Mouse (Mus musculus) common myeloid progenitor, adult 5-6 weeks (primary cell): ENCODE results near the gene Saal1. TPM values are rescaled to one million over a fixed set of nuclear protein-coding genes. Genes with fewer than 3 reads are reported as not detected.
"Not testable (repeated sequence)": the region's sequence is repeated elsewhere in the genome, so short reads cannot be mapped to it uniquely, and the experiment has no call there.

Experiments
- ATAC-seq: replicated peaks from 2 replicates; pipeline ENCODE4 v1.8.0; 2016; ENCODE audit warnings: low read depth, mild to moderate bottlenecking, moderate TSS enrichment, inconsistent platforms; ENCODE audit not compliant: poor library complexity, severe bottlenecking
- total RNA-seq: library from RNA; stranded (forward); fragments of 200-1000, 187-1606 nt; gene quantifications from 2 replicates; pipeline ENCODE4 v1.2.3, GENCODE M21; 2017

The Saal1 gene
- 14.6 and 18.5 TPM in 2 replicates for total RNA-seq

DNA sequence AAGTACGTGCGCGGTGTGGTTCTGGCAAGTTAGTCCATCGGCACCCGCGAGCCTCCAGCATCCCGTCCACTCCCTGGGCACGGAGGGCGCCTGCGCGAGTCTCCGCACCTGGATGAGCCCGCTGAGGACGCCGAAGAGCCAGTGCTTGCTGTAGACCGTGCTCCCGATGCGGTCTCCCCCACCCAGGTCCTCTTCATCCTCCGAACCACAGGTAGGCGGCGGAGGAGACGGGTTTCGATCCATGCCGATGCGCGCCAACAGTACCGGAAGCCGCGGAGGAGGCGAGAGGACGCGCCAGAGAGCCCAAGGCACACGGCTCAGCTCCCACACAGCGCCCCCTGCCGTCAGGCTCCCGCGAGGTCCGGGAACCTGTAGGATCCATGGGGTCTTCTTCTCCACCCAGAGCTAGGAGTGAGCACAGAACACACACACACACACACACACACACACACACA is at the start of gene Saal1:
Gene Saal1 (minus strand): TSS at position 291 of the 455 bp plus-strand sequence.
- peak; percentile 85 for ATAC-seq

DNA sequence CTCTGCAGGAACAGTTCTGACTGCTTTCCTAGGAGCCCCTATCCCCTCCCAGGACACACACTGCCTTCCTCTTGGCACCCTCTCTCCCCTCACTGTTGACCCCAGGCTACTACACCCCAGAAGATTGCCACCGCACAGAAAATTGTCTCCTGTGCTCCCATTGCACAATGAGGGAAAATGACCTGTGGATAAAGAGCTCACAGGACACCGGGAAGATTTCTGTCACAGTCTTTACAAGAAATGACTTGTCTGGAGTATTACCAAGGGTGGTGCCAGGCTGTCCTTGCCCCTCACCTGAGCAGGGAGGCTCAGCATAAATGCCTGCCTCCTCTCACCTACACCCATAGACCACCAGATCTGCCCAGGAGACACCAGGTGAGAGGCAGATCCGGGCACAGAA is 41.0 kb upstream of the Saal1 start, which contains the start of gene Saa2:
Gene Saa2 (plus strand): TSS at position 301 of the 400 bp plus-strand sequence.
- no peak for ATAC-seq

DNA sequence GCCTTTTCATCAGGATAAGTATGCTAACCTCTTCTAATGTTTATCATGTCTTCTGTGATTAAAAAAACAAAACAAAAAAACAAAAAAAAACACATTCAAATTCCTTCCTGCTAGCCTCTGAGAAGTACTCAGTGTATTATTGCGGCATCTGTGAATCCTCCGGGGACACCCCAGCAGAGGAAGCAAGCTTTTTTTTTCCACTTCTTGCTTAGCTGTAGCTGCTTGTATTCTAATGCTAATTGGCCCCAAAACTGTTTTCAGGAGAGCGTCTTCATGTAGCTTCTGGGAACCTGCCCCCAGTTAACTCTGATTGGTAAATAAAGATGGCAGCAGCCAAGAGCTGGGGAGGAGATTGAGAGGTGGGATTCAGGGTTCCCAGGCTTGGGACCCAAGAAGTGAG is 38.0 kb upstream of the Saal1 start:
- no peak for ATAC-seq

DNA sequence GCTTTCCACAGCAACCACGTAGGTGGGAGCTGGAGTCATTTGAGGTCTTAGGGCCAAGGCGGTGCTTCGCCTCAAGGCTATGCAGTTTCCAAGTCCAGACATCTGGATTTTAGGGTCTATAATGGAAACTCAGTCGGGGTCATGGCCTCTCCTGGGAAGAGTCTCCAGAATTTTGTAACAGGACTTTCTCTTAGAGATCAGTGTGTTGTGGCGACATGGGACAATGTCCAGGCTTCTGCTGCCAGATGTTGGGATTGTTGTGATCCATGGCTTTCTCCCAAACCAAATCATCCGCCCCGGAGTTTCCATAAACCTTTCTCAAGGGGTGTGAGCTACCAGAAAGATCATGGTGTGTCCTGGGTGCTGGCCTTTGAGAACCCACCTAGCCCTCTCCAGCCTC is 35.9 kb upstream of the Saal1 start:
- ATAC-seq, result no peak

DNA sequence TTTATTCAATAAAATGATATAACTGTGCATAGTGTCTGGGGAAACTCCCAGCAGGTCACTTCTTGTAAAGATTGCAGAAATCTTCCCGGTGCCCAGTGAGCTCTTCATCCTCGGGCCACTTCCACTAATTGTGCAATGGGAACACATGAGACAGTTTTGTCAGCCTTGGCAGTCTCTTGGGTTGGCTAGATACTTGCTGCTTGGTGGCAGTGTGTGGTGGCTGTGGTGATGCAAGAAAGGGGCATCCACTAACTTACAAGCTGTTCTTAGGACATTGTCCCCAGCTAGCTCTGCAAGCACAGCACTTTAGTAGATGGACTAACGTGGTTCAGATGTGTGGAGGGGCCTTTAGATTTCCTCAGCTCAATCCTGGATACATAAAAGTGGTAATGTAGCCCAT is 35.3 kb upstream of the Saal1 start:
- ATAC-seq, result no peak

DNA sequence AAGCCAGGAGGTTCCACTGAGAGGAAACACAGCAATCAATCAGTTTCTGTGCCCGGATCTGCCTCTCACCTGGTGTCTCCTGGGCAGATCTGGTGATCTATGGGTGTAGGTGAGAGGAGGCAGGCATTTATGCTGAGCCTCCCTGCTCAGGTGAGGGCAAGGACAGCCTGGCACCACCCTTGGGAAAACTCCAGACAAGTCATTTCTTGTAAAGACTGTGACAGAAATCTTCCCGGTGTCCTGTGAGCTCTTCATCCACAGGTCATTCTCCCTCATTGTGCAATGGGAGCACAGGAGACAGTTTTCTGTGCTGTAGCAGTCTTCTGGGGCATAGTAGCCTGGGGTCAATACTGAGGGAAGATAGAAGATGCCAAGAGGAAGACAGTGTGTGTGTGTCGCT is 32.4 kb upstream of the Saal1 start, which contains the start of gene Saa1:
Gene Saa1 (minus strand): TSS at position 101 of the 400 bp plus-strand sequence.
- ATAC-seq, result not testable (repeated sequence)

DNA sequence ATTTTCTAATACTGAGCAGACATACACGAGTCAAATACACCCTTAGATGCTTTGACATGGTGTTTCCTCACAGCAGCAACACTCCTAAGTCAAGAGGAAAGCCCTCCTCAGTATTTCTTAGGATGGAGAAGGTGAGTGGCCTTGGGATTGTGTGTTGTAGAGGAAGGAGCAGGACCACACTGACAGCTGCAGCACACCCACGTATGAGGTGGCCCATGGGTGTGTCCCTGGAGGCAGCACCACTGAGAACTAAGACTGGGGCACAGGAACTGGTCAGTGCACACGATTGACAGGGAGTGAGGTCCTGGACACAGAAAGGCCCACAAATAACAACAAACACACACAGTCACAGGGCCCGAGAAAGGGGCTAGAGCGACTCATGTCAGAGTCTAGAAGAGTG is 29.6 kb upstream of the Saal1 start:
- ATAC-seq, result not testable (repeated sequence)

DNA sequence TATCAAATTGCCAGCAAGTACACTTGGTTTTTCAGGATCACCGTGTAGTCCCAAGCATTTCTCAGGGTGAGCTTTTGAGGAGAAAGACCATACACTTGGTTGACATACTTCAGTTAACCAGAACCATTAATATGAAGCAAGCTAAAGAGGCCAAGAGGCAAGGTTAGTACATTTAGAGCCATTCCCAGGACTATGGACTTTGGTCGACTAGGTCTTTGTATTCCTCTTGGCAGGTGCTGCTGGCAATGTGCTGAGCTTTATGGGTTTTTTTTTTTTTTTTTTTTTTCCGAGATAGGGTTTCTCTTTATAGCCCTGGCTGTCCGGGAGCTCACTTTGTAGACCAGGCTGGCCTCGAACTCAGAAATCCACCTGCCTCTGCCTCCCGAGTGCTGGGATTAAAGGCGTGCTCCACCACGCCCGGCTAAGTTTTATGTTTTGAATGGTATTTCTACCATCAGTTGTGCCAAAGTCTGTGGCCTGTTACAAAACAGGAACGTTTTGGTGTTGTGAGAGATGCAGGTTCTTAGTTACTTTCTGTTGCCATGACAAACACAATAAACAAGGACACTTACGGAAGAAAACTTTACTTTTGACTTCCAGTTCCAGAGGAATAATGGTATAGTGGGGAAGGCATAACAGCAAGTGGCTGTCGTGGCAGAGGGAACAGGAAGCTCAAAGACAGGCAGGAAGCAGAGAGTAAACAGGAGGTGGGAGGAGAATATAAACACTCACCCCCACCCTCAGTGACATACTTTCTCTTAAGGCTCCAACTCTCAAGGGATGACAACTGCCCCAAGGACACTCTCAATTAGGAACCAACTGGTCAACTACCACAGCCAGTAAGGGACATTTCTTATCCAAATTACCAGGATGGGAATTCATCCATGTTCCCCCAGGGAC is 28.3 kb upstream of the Saal1 start:
- no peak for ATAC-seq

DNA sequence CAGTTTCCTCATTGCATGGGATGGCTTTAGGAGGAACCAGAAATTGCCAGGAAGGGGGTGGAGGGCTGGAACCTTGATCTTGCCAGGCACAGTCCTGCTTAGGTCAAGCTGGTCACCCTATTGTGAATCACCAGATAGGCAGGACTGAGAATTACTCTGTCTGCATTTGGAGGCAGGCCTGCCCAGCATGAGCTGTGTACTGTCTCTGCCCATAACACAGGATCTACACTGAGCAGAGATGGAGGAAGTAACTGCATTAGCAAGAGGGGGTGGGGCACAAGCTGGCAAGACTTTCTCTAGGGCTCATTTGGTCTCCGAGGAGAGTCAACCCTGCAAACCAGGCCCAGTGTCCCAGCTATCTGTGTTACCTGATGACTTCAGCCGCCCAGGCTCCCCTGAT is 24.5 kb upstream of the Saal1 start:
- ATAC-seq, result no peak; the same call in 1 of the 2 replicates

DNA sequence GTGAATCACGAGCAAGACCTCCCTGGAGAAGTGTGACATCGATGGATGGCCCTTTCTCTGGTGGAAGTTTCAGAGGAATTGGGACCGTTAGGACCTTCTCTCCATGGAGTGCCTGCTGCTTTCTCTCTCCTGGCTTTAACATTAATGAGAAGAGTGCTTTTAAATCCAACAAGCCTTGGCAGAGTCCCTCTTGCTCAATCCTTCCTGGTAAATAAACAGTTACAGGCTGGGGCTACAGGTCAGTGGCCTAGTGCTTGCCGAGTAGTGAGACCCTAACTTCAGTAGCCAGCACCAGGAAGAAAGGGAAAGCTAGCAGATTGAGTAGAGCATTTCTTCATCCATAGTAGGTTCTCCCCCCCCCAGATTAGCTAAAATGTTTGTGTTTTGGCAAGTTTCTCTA is 22.0 kb upstream of the Saal1 start, which contains the start of gene Saa4:
Gene Saa4 (minus strand): TSS at position 146 of the 400 bp plus-strand sequence.
- no peak for ATAC-seq

DNA sequence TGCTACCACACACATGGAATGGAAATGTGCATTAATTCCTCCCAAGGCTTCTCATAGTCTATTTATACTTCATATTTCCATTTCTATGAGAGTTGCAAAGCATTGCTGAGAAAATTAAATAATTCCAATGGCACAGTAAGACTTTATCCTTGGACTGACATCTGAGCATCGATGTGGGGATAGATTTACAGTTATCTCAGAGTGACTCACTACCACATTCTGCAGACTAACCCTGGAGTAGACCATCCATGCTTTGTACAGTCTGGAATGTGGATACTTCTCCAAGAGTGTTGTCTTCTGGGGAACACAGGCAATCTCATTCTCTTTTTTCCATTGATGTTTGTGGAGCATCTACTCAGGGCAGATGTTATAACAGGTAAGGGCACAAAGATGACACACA is 17.1 kb upstream of the Saal1 start:
- no peak for ATAC-seq

DNA sequence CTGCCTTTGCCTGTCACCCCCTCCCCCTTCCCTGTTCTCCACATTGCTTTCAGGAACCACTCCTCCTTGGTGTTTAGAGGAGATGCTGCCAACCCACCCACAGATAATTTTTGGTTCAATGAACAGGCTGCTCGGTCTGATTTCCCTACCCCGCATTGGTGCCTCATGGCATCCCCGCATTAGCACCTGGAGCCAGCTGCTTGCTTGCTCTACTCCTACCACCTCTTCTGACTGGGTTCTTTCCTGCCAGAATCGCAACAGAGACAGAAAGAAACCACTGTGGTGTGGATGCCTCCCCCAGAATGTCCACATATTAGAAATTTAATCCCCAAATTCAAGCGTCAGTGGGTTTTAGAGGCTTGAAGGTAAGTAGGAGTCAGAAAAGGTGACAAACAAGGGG is 13.9 kb upstream of the Saal1 start:
- ATAC-seq, result no peak

DNA sequence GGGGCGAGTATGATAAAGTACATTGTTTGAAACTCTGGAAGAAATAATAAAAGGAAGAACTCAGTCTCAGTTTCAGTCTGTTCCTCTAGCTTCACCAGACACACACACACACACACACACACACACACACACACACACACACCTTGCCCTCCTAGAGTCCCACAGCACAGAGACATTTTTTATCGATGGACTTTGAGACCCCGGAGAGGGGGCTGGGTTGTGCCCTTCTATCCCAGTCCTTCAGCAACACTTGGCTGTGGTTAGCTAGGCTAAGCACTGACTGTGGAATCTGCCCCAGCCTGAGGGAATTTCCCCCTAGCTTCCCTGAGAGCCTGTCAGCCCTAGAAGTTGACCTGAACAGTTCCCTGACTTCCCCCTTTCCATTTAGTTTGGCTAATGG is 13.4 kb upstream of the Saal1 start:
- no peak for ATAC-seq

DNA sequence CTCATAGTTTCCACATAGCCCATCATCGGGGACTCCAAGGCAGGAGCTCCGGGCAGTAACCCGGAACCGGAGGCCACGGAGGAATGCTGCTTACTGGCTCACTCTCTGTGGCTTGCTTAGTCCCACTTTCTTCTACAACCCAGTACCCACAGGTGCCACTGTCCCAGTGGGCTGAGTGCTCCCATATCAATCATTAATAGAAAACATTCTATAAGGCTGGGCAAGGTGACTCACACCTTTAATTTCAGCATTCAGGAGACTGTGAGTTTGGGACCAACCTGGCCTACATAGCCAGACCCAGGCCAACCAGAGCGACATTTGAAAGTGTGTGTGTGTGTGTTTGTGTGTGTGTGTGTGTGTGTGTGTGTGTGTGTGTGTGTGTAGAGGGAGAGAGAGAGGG is 12.9 kb upstream of the Saal1 start:
- ATAC-seq, result no peak

DNA sequence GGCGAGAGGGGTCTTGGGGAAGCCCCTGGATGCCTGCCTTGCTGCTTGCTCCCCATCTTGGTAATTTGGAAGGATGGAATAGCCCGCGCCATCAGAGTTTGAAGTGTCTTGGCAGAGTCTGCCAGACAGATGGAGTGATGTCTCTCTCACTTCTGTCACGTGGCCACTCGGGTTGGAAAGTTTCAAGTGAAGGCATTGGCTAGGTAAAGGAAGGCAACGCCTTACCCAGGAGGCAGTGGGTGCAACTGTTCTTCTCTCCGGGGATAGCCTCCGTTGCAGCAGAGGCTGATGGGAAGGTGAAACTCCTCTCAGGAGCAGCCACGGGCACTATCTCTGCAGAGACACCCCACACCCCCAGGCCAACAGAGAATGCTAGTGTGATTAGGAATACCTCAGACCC is 10.0 kb upstream of the Saal1 start:
- no peak for ATAC-seq

DNA sequence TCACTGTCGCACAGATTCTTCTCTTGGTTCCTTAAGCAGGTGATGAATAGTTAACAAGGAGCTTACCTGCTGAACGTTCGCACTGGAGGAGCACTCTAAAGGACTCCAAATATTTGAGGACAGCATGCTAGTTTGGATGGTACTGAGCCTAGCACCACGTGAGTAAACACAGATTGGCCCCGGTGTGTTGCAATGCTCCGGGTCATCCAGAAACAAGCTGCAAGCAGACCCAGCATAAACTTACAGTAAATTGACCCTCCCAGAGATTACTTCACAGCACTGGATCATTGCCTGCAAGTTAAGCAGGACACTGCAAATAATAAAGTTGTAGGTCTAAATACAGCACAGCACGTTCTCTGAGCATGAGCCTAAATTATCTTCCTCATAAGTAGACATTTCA is 9.0 kb upstream of the Saal1 start:
- no peak for ATAC-seq

DNA sequence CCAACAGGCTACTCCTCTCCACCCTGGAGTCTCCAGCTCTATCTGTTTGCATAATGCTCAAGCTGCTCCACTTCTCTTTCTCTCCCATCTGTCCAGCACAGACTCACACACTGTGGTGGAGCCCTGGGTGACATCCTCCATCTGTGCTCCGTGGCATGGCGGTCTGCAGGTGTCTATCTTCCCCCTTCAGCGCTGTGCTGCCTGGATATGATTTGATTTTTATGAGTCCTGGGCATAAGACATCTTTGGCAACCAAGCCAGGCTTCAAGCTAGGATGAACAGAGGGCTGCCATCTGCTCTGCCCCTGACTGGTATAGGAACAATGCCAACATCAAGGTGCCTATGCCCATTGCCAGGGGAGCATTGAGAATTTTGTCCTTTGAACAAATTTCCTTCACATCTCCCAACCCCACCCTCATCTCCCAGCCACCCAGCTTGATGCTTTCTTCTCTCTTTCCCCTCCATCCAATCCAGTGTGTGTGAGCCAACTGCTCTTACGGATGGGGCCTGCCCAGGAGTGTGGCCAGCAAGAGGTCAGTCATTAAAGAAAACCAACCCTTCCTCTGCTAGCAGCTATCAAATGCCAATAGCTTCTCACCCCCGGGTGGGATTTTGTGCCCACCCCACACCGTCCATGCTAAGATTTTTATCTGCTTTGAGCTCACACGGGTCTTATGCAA is 8.3 kb upstream of the Saal1 start:
- ATAC-seq, result no peak

DNA sequence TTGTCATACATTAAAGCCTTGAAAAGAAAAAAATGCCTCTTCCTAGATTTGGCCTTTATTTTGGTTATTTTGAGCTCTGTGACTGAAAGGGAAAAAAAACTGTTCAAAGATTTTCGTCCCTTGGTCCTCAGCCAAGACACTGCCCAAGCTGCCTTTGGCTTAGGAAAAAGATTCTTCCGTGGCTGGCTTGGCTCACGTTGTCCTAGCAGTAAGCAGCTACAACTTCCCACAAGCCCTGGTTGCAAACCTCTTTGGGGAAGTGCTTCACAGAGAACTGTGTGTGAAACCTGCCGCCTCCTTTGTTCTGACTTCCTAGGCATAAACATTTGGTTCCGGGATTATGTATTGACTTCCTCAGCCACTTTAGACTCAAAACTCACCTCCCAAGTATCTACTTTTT is 6.4 kb upstream of the Saal1 start:
- peak; percentile 19 for ATAC-seq

DNA sequence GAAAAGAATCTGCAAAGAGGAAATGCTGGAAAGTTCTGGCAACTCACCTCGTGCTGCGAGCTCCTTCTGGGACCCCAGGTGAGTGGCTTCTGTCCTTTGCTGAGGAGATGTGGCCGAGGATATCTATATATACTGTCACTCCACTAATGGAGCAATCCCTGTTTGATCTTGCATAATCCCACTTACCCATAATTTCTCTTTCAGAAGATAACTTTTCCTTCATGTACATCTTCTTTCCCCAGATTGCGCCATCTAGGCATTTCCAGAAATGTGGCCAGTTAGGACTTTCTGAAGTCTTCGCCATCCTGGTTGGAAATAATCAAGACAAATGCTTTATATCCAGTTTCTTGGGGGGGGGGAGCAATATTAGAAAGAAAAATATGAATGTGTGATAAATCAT is 5.1 kb upstream of the Saal1 start, which contains the start of gene Saa3:
Gene Saa3 (minus strand): TSS at position 101 of the 400 bp plus-strand sequence.
- ATAC-seq, result no peak

DNA sequence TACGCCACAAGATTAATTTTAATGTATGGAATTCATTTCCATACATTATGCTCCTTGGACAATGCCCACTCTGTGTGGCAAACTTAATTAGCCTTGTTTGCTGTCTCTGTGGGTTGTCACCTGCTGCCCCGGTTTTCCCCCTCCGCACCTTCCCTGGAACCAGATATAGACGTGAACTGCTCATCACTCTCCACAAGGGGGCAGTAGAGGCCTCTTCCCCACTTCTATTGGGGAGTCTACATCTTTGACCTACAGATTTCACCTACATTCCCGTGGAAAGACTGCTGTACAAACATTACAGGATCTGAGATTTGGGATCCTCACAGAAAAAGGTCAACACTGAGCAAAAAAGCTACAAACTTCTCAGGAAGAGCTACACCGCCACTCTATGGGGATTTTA is 4.0 kb upstream of the Saal1 start:
- no peak; the same call in 1 of the 2 replicates for ATAC-seq

DNA sequence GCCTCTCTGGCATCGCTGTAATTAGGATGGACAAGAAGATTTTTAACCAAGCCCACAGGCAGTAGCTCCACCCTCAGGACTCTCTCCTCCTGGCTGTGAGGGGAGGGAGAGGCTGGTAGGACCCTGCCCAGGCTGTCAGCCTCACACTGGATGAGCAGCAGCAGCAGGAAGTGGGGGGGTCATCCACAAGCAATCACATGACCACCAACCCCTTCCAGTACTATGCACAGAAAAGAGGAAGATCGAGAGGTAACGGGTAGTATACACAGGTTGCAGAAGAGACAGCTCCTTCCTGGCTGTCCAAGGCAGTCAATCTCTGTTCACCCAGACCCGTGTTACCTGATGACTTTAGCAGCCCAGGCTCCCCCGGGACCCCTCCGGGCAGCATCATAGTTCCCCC is 1.8 kb upstream of the Saal1 start:
- ATAC-seq, result peak; percentile 74
